Mouse (Mus musculus) testis, adult 2 months (tissue): ENCODE measurements around the gene Pfkl.

ENCODE experiments used
- CTCF ChIP-seq: fragments of 200-500 bp; IDR thresholded peaks from 2 replicates; pipeline ENCODE4 v1.5.1; 2012; ENCODE audit warnings: low read depth, mild to moderate bottlenecking, inconsistent platforms, low read length, moderate library complexity; ENCODE audit not compliant: control insufficient read depth, insufficient read depth, insufficient replicate concordance
- POLR2A ChIP-seq: fragments of 200-500 bp; IDR thresholded peaks from 2 replicates; pipeline ENCODE4 v1.6.1; 2012; ENCODE audit warnings: low read depth, mild to moderate bottlenecking, inconsistent platforms, low read length, moderate library complexity; ENCODE audit not compliant: control insufficient read depth

DNA sequence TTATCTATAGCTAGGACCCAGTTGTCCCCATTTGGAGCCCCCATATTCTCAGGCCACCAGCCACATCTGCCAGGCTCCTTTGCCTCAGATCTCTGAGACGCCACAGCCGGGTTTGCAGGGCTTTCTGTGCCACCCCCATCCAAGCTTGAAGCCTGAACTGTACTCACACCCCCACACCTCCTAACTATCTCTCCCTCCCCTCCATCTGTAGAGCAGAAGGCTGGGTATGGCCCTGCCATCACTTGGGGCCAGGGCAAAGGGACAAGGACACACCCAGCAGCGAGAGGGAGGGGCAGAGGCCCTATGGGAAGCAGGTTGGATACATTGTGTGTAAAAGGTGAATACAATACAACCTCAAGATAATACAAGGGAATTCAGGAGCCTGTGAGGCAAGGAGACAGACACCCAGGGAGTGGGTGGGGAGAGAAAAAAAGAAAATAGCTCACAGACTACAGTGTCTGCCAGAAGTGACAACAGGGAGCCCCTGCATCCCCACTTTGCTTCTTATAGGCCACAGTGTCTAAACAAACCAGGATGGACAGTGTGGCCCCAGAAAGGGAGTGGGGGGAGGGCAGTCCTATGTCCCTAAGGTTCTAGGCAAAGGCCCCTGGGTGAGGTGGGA, 5.3 kb downstream of the Pfkl start:
- no peak for TF ChIP-seq CTCF
- no peak for TF ChIP-seq POLR2A
